17 mouse cellular contexts compared by ENCODE assay signal in genomic region chr11:103285276-103285675, GRCm38 (mm10). TPM values are rescaled to one million over a fixed set of nuclear protein-coding genes. Genes with fewer than 3 reads are reported as not detected.
A peak's percentile ranks its signal among the peaks of the same experiment; 100 is the strongest.
DNase-seq lines count a peak whose midpoint lies in the region; ATAC-seq and TF ChIP-seq lines count a peak whose summit lies in the region.
"Had no signal": no experiment of that assay in that cellular context is flagged by ENCODE, and none has a peak within 500 bp of the region (broad histone marks: within the 10 kb centered on the region; RNA-seq: fewer than 3 reads in every experiment).

No protein-coding gene starts in this region.

- H3K4me3 ChIP-seq in heart, embryonic 10.5 days, result no peak overlapping the region
- H3K4me3 ChIP-seq in heart, adult 2 months, result no peak overlapping the region
- no peak overlapping the region for H3K4me3 ChIP-seq in liver, embryonic 11.5 days (ENCODE audit: low read depth, low read length)
- no peak overlapping the region for H3K4me3 ChIP-seq in liver, embryonic 12.5 days
- H3K4me3 ChIP-seq in midbrain, embryonic 11.5 days (ENCODE audit: low read depth, low read length), result no peak overlapping the region
- no peak overlapping the region for H3K4me3 ChIP-seq in midbrain, embryonic 13.5 days (replicated peaks)
- H3K4me3 ChIP-seq: hindbrain, embryonic 15.5 days; limb, embryonic 13.5 days; stomach, embryonic 15.5 days had no signal

- 88% methylated on average over 10 of the region's 10 CpGs for whole genome bisulfite sequencing in heart, embryonic 10.5 days
- WGBS in heart, adult 2 months, result 91% methylated on average over 10 of the region's 10 CpGs
- WGBS in liver, embryonic 11.5 days, result 88% methylated on average over 10 of the region's 10 CpGs
- 76% methylated on average over 10 of the region's 10 CpGs for WGBS in liver, embryonic 12.5 days (ENCODE audit: insufficient replicate concordance)
- 84% methylated on average over 10 of the region's 10 CpGs for WGBS in midbrain, embryonic 11.5 days
- WGBS in midbrain, embryonic 13.5 days, result 83% methylated on average over 10 of the region's 10 CpGs

- H3K36me3 ChIP-seq in heart, embryonic 10.5 days, result no peaks in the 10 kb centered on the region
- H3K36me3 ChIP-seq in heart, adult 2 months (ENCODE audit: control insufficient read depth, insufficient read depth, low read length), result no peaks in the 10 kb centered on the region; the same call in 1 of the 2 replicates
- no peaks in the 10 kb centered on the region for H3K36me3 ChIP-seq in liver, embryonic 11.5 days (ENCODE audit: control insufficient read depth, insufficient read depth, low read length)
- H3K36me3 ChIP-seq in liver, embryonic 12.5 days, result no peaks in the 10 kb centered on the region
- H3K36me3 ChIP-seq in midbrain, embryonic 11.5 days (ENCODE audit: control insufficient read depth, insufficient read depth, low read length), result no peaks in the 10 kb centered on the region
- no peaks in the 10 kb centered on the region for H3K36me3 ChIP-seq in midbrain, embryonic 13.5 days
- H3K36me3 ChIP-seq: hindbrain, embryonic 15.5 days; limb, embryonic 13.5 days; stomach, embryonic 15.5 days had no signal

- H3K79me2 ChIP-seq in heart, adult 2 months (replicated peaks; ENCODE audit: control insufficient read depth, insufficient read depth, low read length), result no peaks in the 10 kb centered on the region

- no peak for TF ChIP-seq POLR2A in heart, adult 2 months (IDR thresholded peaks at IDR 0.05; ENCODE audit: insufficient read depth, low read depth, low read length)

- H3K4me1 ChIP-seq in heart, embryonic 10.5 days, result peaks cover 19% of the 10 kb centered on the region
- peaks cover 13% of the 10 kb centered on the region for H3K4me1 ChIP-seq in heart, adult 2 months (ENCODE audit: control insufficient read depth, insufficient read depth, low read length)
- H3K4me1 ChIP-seq in liver, embryonic 11.5 days (replicated peaks; ENCODE audit: control insufficient read depth, insufficient read depth, low read length), result no peaks in the 10 kb centered on the region
- peaks cover 19% of the 10 kb centered on the region for H3K4me1 ChIP-seq in liver, embryonic 12.5 days
- H3K4me1 ChIP-seq in midbrain, embryonic 11.5 days (ENCODE audit: control insufficient read depth, insufficient read depth, low read length), result no peaks in the 10 kb centered on the region
- H3K4me1 ChIP-seq in midbrain, embryonic 13.5 days (replicated peaks), result no peaks in the 10 kb centered on the region
- H3K4me1 ChIP-seq: hindbrain, embryonic 15.5 days had no signal

- H3K27ac ChIP-seq in heart, embryonic 10.5 days, result peak overlapping the region; percentile 64
- no peak overlapping the region; the same call in 1 of the 2 replicates for H3K27ac ChIP-seq in heart, adult 2 months
- H3K27ac ChIP-seq in liver, embryonic 11.5 days (ENCODE audit: low read depth, low read length), result 0 out of 2 replicates have a peak overlapping the region, but pooled peaks have one; percentile 11
- no peak overlapping the region for H3K27ac ChIP-seq in liver, embryonic 12.5 days
- no peak overlapping the region for H3K27ac ChIP-seq in midbrain, embryonic 11.5 days (ENCODE audit: low read depth, low read length)
- no peak overlapping the region for H3K27ac ChIP-seq in midbrain, embryonic 13.5 days
- H3K27ac ChIP-seq: hindbrain, embryonic 15.5 days; limb, embryonic 13.5 days had no signal

- intact Hi-C loops in heart, adult 2 months (cut with DNase I), result no loop called here

- H3K27me3 ChIP-seq in heart, embryonic 10.5 days (ENCODE audit: insufficient read depth, poor library complexity, severe bottlenecking), result peaks cover 18% of the 10 kb centered on the region; the same call in 1 of the 2 replicates
- H3K27me3 ChIP-seq in heart, adult 2 months (ENCODE audit: control insufficient read depth, insufficient read depth, low read length), result no peaks in the 10 kb centered on the region
- H3K27me3 ChIP-seq in liver, embryonic 11.5 days (replicated peaks; ENCODE audit: control insufficient read depth, insufficient read depth, low read length), result no peaks in the 10 kb centered on the region; the same call in 1 of the 2 replicates
- H3K27me3 ChIP-seq in liver, embryonic 12.5 days (replicated peaks), result peaks cover 21% of the 10 kb centered on the region; the same call in 1 of the 2 replicates
- no peaks in the 10 kb centered on the region for H3K27me3 ChIP-seq in midbrain, embryonic 11.5 days (ENCODE audit: control insufficient read depth, insufficient read depth, low read length)
- no peaks in the 10 kb centered on the region for H3K27me3 ChIP-seq in midbrain, embryonic 13.5 days
- H3K27me3 ChIP-seq: CH12.LX; hindbrain, embryonic 15.5 days; limb, embryonic 13.5 days; stomach, embryonic 15.5 days had no signal

- TF ChIP-seq CTCF in heart, adult 2 months (IDR thresholded peaks at IDR 0.05), result no peak

- H3K9ac ChIP-seq in heart, adult 2 months (ENCODE audit: low read depth, low read length), result no peak overlapping the region
- no peak overlapping the region for H3K9ac ChIP-seq in liver, embryonic 11.5 days (ENCODE audit: low read depth, low read length)
- no peak overlapping the region for H3K9ac ChIP-seq in liver, embryonic 12.5 days
- H3K9ac ChIP-seq in midbrain, embryonic 11.5 days (ENCODE audit: low read length), result no peak overlapping the region
- no peak overlapping the region for H3K9ac ChIP-seq in midbrain, embryonic 13.5 days (replicated peaks)
- H3K9ac ChIP-seq: hindbrain, embryonic 15.5 days; limb, embryonic 13.5 days; stomach, embryonic 15.5 days had no signal

- no peak for DNase-seq in heart, embryonic 10.5 days (ENCODE audit: low spot score)
- DNase-seq in heart, adult 2 months, result no peak
- no peak for DNase-seq in liver, embryonic 11.5 days (ENCODE audit: low spot score)
- peak; percentile 69 for DNase-seq in midbrain, embryonic 11.5 days (ENCODE audit: low spot score, missing footprints)
- no peak for DNase-seq in thymus, postnatal 36 days
- DNase-seq: cerebellum, adult 11 months; cerebellum, postnatal 14 days; kidney, adult 11 months; layer of hippocampus, adult 9-11 months; thymus, postnatal 14 days had no signal

- H3K4me2 ChIP-seq in liver, embryonic 11.5 days, result no peak overlapping the region
- no peak overlapping the region for H3K4me2 ChIP-seq in liver, embryonic 12.5 days
- no peak overlapping the region for H3K4me2 ChIP-seq in midbrain, embryonic 11.5 days
- H3K4me2 ChIP-seq in midbrain, embryonic 13.5 days (replicated peaks), result no peak overlapping the region
- H3K4me2 ChIP-seq: hindbrain, embryonic 15.5 days; limb, embryonic 13.5 days; stomach, embryonic 15.5 days had no signal

- ATAC-seq in liver, embryonic 11.5 days (replicated peaks; ENCODE audit: low FRiP score), result no peak
- no peak for ATAC-seq in liver, embryonic 12.5 days
- no peak for ATAC-seq in midbrain, embryonic 11.5 days (ENCODE audit: low FRiP score)
- no peak for ATAC-seq in midbrain, embryonic 13.5 days
- ATAC-seq: forebrain, embryonic 14.5 days had no signal

- no peaks in the 10 kb centered on the region for H3K9me3 ChIP-seq in heart, embryonic 10.5 days
- no peaks in the 10 kb centered on the region for H3K9me3 ChIP-seq in liver, embryonic 11.5 days (ENCODE audit: control insufficient read depth, low read length)
- H3K9me3 ChIP-seq in liver, embryonic 12.5 days (replicated peaks), result no peaks in the 10 kb centered on the region
- no peaks in the 10 kb centered on the region for H3K9me3 ChIP-seq in midbrain, embryonic 11.5 days (ENCODE audit: control insufficient read depth, low read length)
- no peaks in the 10 kb centered on the region for H3K9me3 ChIP-seq in midbrain, embryonic 13.5 days
- H3K9me3 ChIP-seq: hindbrain, embryonic 15.5 days; limb, embryonic 13.5 days; stomach, embryonic 15.5 days had no signal

- TF ChIP-seq EP300 in heart, adult 2 months (IDR thresholded peaks at IDR 0.05; ENCODE audit: insufficient read depth, low read depth, low read length), result no peak

RNA-seq across cellular contexts. Expression of gene Map3k14, which starts 18.0 kb away (rescaled TPM):
- polyA plus RNA-seq in heart, embryonic 10.5 days (2016; fragmentation: Nextera tagmentation; extraction: Ambion mirVana), result 1.7 and 2.1 TPM in 2 replicates
- total RNA-seq in heart, adult 2 months (2021), result 1 to 10 TPM; 3.0 to 3.4 TPM
- 3.7 and 4.5 TPM in 2 replicates for polyA plus RNA-seq in heart, adult 2 months (2012; rRNA removed)
- 1.1 and 1.6 TPM in 2 replicates for polyA plus RNA-seq in liver, embryonic 11.5 days (2014; fragmentation: Nextera tagmentation; extraction: Ambion mirVana)
- polyA plus RNA-seq in liver, embryonic 12.5 days (2016; fragmentation: Nextera tagmentation; extraction: Ambion mirVana), result 0.84 and 0.93 TPM in 2 replicates
- 2.3 and 3.3 TPM in 2 replicates for polyA plus RNA-seq in midbrain, embryonic 11.5 days (2014; fragmentation: Nextera tagmentation; extraction: Ambion mirVana)
- 3.6 and 5.0 TPM in 2 replicates for polyA plus RNA-seq in midbrain, embryonic 13.5 days (2015; fragmentation: Nextera tagmentation; extraction: Ambion mirVana)

Comparison
In these comparisons a context has a peak if more than half of its experiments do, and no peak if none do; other contexts are left out.
1. H3K27ac ChIP-seq: peak in heart, embryonic 10.5 days (single experiment) and liver, embryonic 11.5 days (single experiment); none in heart, adult 2 months (single experiment), liver, embryonic 12.5 days (single experiment), midbrain, embryonic 11.5 days (single experiment) and midbrain, embryonic 13.5 days (single experiment).